Mouse (Mus musculus) liver (tissue): ENCODE results near the gene Tubg2.

ENCODE experiments used
- DNase-seq: peaks from one replicate; pipeline ENCODE4 v3.0.0-alpha.2; 2020; ENCODE audit warnings: mixed read lengths

The Tubg2 gene

DNA sequence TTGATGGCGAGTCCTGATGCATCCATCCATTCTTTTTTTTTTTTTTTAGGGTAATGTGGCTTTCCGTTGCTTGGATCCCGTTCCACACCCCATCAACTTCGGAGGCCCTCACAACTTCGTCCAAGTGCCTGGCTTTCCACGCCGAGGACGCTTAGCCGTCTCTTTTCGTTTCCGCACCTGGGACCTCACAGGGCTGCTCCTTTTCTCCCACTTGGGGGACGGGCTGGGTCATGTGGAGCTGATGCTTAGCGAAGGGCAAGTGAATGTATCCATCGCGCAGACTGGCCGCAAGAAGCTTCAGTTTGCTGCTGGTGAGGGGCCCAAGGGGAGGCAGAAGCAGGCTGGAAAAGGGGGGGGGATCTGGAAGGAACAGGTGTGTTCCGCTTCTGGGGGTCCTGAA is 24.6 kb downstream of the Tubg2 start:
- no peak for DNase-seq

- peak; percentile 77 for DNase-seq
These were observed 25.4 kb downstream of the Tubg2 start for GRCm38 (mm10) chr11:101180846-101181740.

- DNase-seq = no peak
These were observed 26.3 kb downstream of the Tubg2 start for GRCm38 (mm10) chr11:101181961-101182360.

GRCm38 (mm10) chr11:101182771-101183517 is 27.2 kb downstream of the Tubg2 start:
- DNase-seq = no peak

DNA sequence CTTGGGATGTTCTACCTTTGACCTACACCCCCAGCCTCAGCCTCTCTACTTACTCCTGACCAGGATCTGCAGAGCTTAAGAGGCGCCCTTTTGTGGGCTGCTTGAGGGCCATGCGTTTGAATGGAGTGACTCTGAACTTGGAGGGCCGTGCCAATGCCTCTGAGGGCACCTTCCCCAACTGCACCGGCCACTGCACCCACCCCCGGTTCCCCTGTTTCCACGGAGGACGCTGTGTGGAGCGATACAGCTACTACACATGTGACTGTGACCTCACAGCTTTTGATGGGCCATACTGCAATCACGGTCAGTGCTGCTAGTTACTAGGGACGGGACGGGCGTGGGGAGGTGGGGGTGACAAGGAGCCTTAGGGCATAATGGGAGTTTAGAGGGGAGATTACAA is 29.3 kb downstream of the Tubg2 start:
- DNase-seq = no peak

DNA sequence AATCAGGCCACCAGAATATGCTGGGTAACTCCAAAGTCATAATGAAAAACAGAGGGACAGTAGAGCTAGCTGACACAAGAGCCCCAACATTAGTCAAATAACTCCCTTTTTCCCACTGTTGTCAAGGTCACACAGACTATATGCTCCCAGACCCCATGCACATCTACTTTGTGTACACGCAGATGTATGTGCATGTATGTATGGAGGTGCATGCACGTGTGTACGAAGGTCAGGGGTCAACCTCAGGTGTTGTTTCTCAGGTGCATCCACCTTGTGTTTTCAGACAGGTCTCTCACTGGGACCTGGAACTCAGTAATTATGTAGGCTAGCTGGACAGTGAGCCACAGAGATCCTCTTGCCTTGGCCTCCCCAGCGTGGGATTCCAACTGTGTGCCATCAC is 29.7 kb downstream of the Tubg2 start:
- DNase-seq = no peak

GRCm38 (mm10) chr11:101186526-101187247 is 31.0 kb downstream of the Tubg2 start:
- no peak for DNase-seq

GRCm38 (mm10) chr11:101187541-101187940 is 31.8 kb downstream of the Tubg2 start:
- DNase-seq = no peak

GRCm38 (mm10) chr11:101188166-101188805 is 32.6 kb downstream of the Tubg2 start:
- DNase-seq = no peak

DNA sequence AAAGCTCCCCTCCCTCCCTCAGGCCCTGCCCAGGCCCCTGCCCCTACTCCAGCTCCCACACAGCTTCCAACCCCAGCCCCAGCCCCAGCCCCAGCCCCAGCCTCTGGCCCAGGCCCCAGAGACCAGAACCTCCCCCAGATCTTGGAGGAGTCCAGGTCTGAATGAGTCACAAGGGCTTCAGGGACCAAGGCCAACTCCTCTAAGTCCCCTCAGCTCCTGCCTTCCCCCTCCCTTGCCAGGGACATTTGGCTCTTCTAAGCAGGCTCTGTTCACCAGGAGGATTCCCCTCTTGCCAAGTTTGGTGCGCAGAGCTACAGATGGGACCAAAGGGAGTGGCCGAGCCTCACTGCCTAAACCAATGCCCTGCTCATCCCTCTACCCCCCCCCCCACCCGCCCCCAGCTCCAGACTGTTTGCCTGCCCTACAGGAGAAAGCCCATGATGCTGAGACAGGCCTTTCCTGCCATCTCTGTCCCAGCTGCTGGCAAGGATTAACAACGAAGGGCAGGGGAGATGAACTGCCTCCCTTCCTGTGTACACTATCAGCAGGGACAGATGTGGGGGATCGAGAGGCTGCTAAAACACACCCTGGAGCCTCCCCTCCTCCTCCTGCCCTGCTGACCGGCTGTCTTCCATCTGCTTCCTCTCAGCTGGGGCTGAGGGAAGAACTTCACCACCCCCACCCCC is 33.9 kb downstream of the Tubg2 start:
- peak; percentile 86 for DNase-seq

GRCm38 (mm10) chr11:101190181-101190912 is 34.6 kb downstream of the Tubg2 start:
- DNase-seq = peak; percentile 32

DNA sequence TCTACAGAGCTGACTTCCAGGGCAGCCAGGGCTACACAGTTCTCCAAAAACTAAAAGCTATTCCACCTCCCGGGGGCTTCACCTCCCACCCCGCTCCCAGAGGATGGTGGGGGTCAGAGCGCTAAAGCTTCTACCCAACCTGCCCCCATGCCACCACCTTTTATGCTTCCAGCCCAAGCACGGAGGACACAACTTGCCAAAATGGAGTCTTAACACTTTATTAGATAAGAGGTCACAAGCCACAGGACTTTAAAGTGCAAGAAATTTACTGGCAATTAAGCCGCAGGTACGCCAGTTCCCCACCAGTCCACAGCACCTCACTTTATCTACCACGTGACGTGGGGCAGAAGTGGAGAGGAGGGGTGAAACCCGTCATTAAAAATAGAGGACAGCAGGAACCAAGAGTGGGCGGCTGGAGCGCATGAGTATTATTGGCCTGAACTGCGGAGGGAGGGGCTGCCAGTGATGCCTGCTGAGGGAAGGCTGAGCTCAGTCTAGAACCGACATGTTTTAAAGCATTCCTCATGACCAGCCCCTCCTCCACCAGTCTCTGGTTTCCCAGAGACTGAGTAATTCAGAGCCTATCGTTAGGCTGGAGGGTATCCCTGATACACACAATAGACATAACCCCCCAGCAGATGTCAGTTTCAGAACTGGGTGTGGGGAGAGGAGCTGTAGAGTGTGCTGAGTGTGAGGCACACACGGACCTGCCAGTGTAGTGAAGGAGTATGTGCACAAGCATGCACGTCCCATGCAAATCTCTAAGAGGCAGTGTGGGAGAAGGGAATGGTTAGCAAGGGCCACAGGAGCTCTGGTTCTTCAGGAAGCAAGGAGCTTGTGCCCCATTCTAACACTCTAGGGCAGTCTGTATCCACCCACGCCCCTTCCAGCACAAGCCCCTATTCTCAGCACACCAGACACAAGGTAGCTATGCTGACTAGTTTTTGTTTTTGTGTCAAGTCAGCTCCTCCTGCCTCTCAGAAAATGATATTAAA is 35.5 kb downstream of the Tubg2 start:
- peak; percentile 29 for DNase-seq

DNA sequence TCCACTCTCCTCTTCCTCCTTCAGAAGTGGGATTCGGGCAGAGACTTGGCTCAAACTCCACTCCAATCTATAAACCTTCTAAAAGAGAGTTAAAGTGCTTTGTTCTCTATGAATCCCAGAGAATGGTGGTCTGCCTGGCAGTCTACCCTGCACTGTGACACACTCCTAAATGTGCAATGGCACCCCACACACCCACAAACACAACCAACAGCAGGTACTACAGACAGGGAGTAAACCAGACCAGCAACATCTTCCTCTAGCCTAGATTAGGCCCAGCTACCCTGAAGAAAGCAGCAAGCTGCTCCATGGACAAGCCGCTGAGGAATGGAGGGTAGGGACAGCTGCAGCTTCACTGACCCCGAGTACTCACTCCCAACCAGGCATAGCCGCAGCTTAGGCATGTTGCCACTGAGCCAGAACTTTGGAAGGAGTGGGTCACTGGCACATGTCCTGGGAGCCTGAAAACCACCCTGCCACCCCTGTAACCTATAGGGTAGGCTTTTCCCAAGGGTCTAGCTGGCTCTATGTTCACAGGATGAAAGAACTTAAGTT is 36.3 kb downstream of the Tubg2 start:
- DNase-seq = no peak

DNA sequence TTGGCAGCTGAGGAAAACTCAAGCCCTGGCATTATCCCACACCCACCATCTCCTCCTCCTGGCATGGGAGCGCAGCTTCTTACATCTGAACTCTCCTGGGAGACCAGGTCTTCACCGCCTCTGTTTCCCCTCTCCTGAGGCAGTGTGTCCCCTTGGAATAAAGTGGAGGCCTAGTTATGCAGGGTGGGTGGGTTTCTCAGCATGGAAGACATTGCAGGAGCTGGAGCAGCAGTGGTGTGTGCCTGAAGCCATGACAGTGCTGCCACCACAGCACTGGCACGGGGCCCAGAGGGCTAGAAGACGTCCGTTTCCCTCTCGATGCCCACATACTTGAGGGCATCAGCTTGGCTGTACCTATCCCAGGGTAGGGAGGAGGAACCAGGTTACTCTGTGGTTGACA is 36.9 kb downstream of the Tubg2 start:
- no peak for DNase-seq

DNA sequence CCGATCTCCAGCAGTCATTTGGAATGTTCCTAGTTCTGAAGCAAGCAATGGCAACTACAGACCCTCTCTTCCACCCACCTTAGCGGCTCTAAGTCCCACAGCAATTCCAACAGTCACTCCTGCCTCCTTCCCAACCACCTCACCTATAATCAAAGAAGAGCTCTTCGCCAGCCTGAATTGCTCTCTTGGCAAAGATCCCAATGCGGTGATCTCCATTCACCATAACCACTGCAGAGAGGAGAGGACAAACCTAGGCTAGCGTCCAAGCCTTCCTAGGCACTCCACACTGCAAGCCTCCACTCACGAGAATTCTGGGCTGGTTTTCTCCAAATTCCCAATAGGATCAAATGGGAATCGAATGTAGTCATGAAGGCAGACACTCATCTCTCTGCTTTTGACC is 37.4 kb downstream of the Tubg2 start:
- DNase-seq = no peak

DNA sequence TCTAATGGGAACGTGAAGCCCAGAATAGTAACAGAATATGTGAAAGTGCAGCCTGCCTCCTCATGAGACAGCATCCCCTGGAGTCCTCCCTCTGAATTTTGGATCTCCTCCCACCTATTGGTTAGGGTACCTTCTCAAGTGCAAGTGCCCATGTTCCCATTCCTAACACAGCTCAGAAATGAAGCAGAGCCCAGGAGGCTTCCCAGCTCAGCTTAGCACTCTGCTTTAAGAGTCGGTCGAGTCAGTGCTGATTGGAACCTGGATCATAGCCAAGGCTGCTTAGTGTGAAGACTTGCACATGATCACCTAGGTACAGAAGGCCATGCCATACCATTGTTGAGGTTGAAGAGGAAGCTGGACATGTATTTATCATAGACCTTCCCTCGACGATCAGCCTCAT is 38.4 kb downstream of the Tubg2 start:
- DNase-seq = no peak

DNA sequence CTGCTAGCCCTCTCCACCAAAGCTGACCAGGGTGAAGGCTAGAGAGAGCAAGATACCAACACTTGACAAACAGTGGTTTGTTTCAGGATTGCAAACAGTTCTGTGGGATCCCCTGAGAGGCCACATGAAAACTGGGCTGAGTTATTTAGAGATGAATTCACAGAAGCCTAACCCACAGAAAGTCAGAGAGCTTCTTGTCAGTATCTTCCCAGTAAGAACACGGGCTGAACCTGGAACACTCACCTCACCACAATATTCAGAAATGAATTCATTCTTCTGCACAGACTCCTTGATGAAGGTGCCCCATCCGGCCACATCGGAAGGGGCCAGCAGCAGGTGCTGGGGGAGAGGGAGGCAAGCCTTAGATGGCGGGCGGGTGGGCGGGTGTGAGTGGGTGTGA is 38.9 kb downstream of the Tubg2 start:
- no peak for DNase-seq

- DNase-seq = no peak
These were observed 39.4 kb downstream of the Tubg2 start for GRCm38 (mm10) chr11:101195101-101195500.

- no peak for DNase-seq
These were observed 39.9 kb downstream of the Tubg2 start for GRCm38 (mm10) chr11:101195571-101195970.

DNA sequence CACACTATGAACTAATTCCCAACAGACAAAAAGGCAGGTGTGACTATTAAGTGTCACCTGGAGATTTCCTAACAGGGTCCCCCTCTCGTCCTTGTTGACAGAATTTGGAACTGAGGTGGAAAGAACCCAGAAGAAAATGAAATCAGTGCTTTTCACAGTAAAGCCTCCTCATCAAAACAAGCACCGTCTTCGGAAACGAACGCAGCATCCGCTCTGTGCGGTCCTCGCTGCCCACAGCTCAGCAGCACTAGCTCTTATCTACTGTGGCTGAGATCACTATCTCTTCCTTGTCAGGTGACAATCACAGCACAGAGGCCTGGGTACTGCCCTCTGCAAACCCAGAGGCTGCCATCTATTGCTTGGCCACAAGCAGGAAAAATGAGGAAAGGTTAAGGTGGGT is 40.5 kb downstream of the Tubg2 start:
- no peak for DNase-seq
